In the genomic region with DNA sequence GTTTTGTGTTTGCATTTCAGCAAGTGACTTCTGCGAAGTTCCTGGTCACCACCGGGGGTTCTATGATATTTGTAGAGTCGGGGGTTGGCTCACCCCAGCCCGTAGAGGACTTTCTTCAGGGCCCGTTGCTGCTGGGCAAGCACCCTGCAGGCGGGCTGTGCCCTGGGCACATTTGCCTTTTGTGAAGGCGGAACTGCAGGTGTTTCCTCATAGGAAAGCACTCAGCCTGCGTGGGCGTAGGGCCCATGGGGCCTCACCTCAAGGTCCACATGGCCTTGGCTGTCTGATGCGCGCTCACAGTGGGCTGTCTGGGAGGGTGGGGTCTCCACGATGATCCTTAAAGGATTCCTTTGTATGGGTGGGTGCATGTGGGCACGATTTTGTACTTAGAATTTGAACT, we compare ENCODE assay signal across 10 mouse cellular contexts. TPM values are rescaled to one million over a fixed set of nuclear protein-coding genes. Genes with fewer than 3 reads are reported as not detected.
DNase-seq lines count a peak whose midpoint lies in the region; ATAC-seq and TF ChIP-seq lines count a peak whose summit lies in the region.
"Had no signal": no experiment of that assay in that cellular context is flagged by ENCODE, and none has a peak within 500 bp of the region (broad histone marks: within the 10 kb centered on the region; RNA-seq: fewer than 3 reads in every experiment).

No protein-coding gene starts in this region.

- no peak overlapping the region for H3K27ac ChIP-seq in kidney, embryonic 14.5 days (ENCODE audit: low read depth, low read length)
- 0 out of 2 replicates have a peak overlapping the region, but pooled peaks have one; percentile 70 for H3K27ac ChIP-seq in forebrain, postnatal 0 days (ENCODE audit: low read depth, low read length)
- H3K27ac ChIP-seq in liver, embryonic 15.5 days (replicated peaks) = no peak overlapping the region
- peak overlapping the region; percentile 71 for H3K27ac ChIP-seq in olfactory bulb, adult 2 months (ENCODE audit: insufficient read depth, low read depth, low read length)

- H3K9me3 ChIP-seq in kidney, embryonic 14.5 days (ENCODE audit: control insufficient read depth, low read length) = no peaks in the 10 kb centered on the region
- no peaks in the 10 kb centered on the region for H3K9me3 ChIP-seq in forebrain, postnatal 0 days (ENCODE audit: low read length)
- no peaks in the 10 kb centered on the region for H3K9me3 ChIP-seq in liver, embryonic 15.5 days (replicated peaks)

- intact Hi-C loops in left cerebral cortex, postnatal 36 days (cut with DNase I) = loop anchor here (5.0 to 10.0 kb wide), 2 partner anchors 85 to 293 kb away; no protein-coding TSS in a partner anchor

- H3K36me3 ChIP-seq in kidney, embryonic 14.5 days (ENCODE audit: control insufficient read depth, insufficient read depth, low read length) = peaks cover 9% of the 10 kb centered on the region; the same call in 1 of the 2 replicates
- no peaks in the 10 kb centered on the region for H3K36me3 ChIP-seq in forebrain, postnatal 0 days (ENCODE audit: insufficient read depth)
- peaks cover 10% of the 10 kb centered on the region for H3K36me3 ChIP-seq in liver, embryonic 15.5 days (replicated peaks)

- peak overlapping the region; percentile 46 for H3K4me3 ChIP-seq in kidney, embryonic 14.5 days (ENCODE audit: low read length)
- H3K4me3 ChIP-seq in forebrain, postnatal 0 days (ENCODE audit: low read depth, low read length) = peak overlapping the region; percentile 74
- peak overlapping the region; percentile 42 for H3K4me3 ChIP-seq in liver, embryonic 15.5 days (replicated peaks)
- H3K4me3 ChIP-seq in olfactory bulb, adult 2 months (ENCODE audit: insufficient read depth, low read depth, low read length) = peak overlapping the region; percentile 69

- no peak for TF ChIP-seq CTCF in forebrain, postnatal 0 days (IDR thresholded peaks at IDR 0.05; ENCODE audit: low read depth)
- no peak for TF ChIP-seq CTCF in olfactory bulb, adult 2 months (IDR thresholded peaks at IDR 0.05; ENCODE audit: insufficient read depth, low read depth, low read length)

- WGBS in kidney, embryonic 14.5 days = 21% methylated on average over 13 of the region's 13 CpGs
- WGBS in forebrain, postnatal 0 days = 4% methylated on average over 13 of the region's 13 CpGs
- 21% methylated on average over 13 of the region's 13 CpGs for WGBS in liver, embryonic 15.5 days (ENCODE audit: insufficient replicate concordance)
- 30% methylated on average over 13 of the region's 13 CpGs for WGBS in olfactory bulb, adult 2 months

- peaks cover 43% of the 10 kb centered on the region for H3K4me1 ChIP-seq in kidney, embryonic 14.5 days (ENCODE audit: control insufficient read depth, insufficient read depth, low read length)
- H3K4me1 ChIP-seq in forebrain, postnatal 0 days (ENCODE audit: insufficient read depth) = peaks cover 40% of the 10 kb centered on the region
- peaks cover 54% of the 10 kb centered on the region for H3K4me1 ChIP-seq in liver, embryonic 15.5 days (replicated peaks)
- peaks cover 52% of the 10 kb centered on the region for H3K4me1 ChIP-seq in olfactory bulb, adult 2 months (ENCODE audit: control insufficient read depth, insufficient read depth, low read length)

- H3K4me2 ChIP-seq in kidney, embryonic 14.5 days (replicated peaks; ENCODE audit: low read depth, low read length) = peak overlapping the region; percentile 71
- peak overlapping the region; percentile 96 for H3K4me2 ChIP-seq in forebrain, postnatal 0 days (ENCODE audit: low read depth)
- H3K4me2 ChIP-seq in liver, embryonic 15.5 days = peak overlapping the region; percentile 61

- peak overlapping the region; percentile 56; the same call in 1 of the 2 replicates for H3K9ac ChIP-seq in kidney, embryonic 14.5 days (ENCODE audit: low read depth, low read length)
- peak overlapping the region; percentile 68 for H3K9ac ChIP-seq in forebrain, postnatal 0 days
- H3K9ac ChIP-seq in liver, embryonic 15.5 days = no peak overlapping the region

- no peak for ATAC-seq in kidney, embryonic 14.5 days (ENCODE audit: low FRiP score, low TSS enrichment)
- no peak for ATAC-seq in forebrain, postnatal 0 days
- no peak for ATAC-seq in liver, embryonic 15.5 days (ENCODE audit: insufficient read depth)
- ATAC-seq: Patski had no signal

- H3K27me3 ChIP-seq in kidney, embryonic 14.5 days (ENCODE audit: control insufficient read depth, insufficient read depth, low read length) = peaks cover 52% of the 10 kb centered on the region
- H3K27me3 ChIP-seq in forebrain, postnatal 0 days (ENCODE audit: insufficient read depth, low read length) = no peaks in the 10 kb centered on the region
- H3K27me3 ChIP-seq in liver, embryonic 15.5 days = peaks cover 69% of the 10 kb centered on the region

- DNase-seq in kidney, postnatal 25 days = no peak
- DNase-seq in forebrain, postnatal 0 days = no peak
- no peak for DNase-seq in frontal cortex, postnatal 10 days (ENCODE audit: low spot score in 2 of 2)
- DNase-seq in left cerebral cortex, postnatal 36 days (ENCODE audit: low spot score in 2 of 2) = no peak
- DNase-seq in embryo, embryonic 10.5 days (ENCODE audit: low spot score) = no peak

- TF ChIP-seq POLR2A in olfactory bulb, adult 2 months (IDR thresholded peaks at IDR 0.05; ENCODE audit: insufficient read depth, low read depth, low read length) = no peak

RNA-seq across cellular contexts. Expression of a gene that starts 1.2 kb away (rescaled TPM):
- 8.1 and 15.5 TPM in 2 replicates for polyA plus RNA-seq in kidney, embryonic 14.5 days (2014; fragmentation: Nextera tagmentation; extraction: Ambion mirVana)
- total RNA-seq in forebrain, postnatal 0 days (2014; rRNA removed) = 92.2 and 100 TPM in 2 replicates
- 107 and 120 TPM in 2 replicates for polyA plus RNA-seq in forebrain, postnatal 0 days (2015; fragmentation: Nextera tagmentation; extraction: Ambion mirVana)
- 0.15 and 0.17 TPM in 2 replicates for polyA plus RNA-seq in liver, embryonic 15.5 days (2015; fragmentation: Nextera tagmentation; extraction: Ambion mirVana)
- polyA plus RNA-seq in olfactory bulb, adult 2 months (2012; ENCODE audit: insufficient read depth, insufficient read length, low replicate concordance, missing spikeins) = not detected in 2 replicates
- 10 to 100 TPM; 36.5 to 38.6 TPM for total RNA-seq in left cerebral cortex, postnatal 36 days (2021)
- total RNA-seq: liver, adult 2 months had no signal
- polyA plus RNA-seq: liver, adult 2 months; Patski had no signal

RNA-seq across cellular contexts. Expression of a gene that starts 2.0 kb away (rescaled TPM):
- 34.9 and 43.9 TPM in 2 replicates for polyA plus RNA-seq in kidney, embryonic 14.5 days (2014; fragmentation: Nextera tagmentation; extraction: Ambion mirVana)
- total RNA-seq in forebrain, postnatal 0 days (2014; rRNA removed) = 39.7 and 40.0 TPM in 2 replicates
- 20.4 and 22.6 TPM in 2 replicates for polyA plus RNA-seq in forebrain, postnatal 0 days (2015; fragmentation: Nextera tagmentation; extraction: Ambion mirVana)
- polyA plus RNA-seq in liver, embryonic 15.5 days (2015; fragmentation: Nextera tagmentation; extraction: Ambion mirVana) = 21.7 and 24.4 TPM in 2 replicates
- not detected in 2 replicates for polyA plus RNA-seq in olfactory bulb, adult 2 months (2012; ENCODE audit: insufficient read depth, insufficient read length, low replicate concordance, missing spikeins)
- 10 to 100 TPM; 35.2 to 46.6 TPM for total RNA-seq in left cerebral cortex, postnatal 36 days (2021)

RNA-seq across cellular contexts. Expression of a gene that starts 33.5 kb away (rescaled TPM):
- 0.42 and 0.47 TPM in 2 replicates for polyA plus RNA-seq in kidney, embryonic 14.5 days (2014; fragmentation: Nextera tagmentation; extraction: Ambion mirVana)
- 2.6 TPM in 1 of 2 replicates, not detected in the other for total RNA-seq in forebrain, postnatal 0 days (2014; rRNA removed)
- not detected in 2 replicates for polyA plus RNA-seq in forebrain, postnatal 0 days (2015; fragmentation: Nextera tagmentation; extraction: Ambion mirVana)
- 56.7 and 64.6 TPM in 2 replicates for polyA plus RNA-seq in liver, embryonic 15.5 days (2015; fragmentation: Nextera tagmentation; extraction: Ambion mirVana)
- not detected in 2 replicates for polyA plus RNA-seq in olfactory bulb, adult 2 months (2012; ENCODE audit: insufficient read depth, insufficient read length, low replicate concordance, missing spikeins)
- total RNA-seq in left cerebral cortex, postnatal 36 days (2021) = 1 to 10 TPM; 1.5 to 2.1 TPM

Comparison
In these comparisons a context has a peak if more than half of its experiments do, and no peak if none do; other contexts are left out.
1. H3K27ac ChIP-seq: peak in forebrain, postnatal 0 days (single experiment) and olfactory bulb, adult 2 months (single experiment); none in kidney, embryonic 14.5 days (single experiment) and liver, embryonic 15.5 days (single experiment).
2. RNA of a gene that starts 2.0 kb away (polyA plus RNA-seq): 34.9 to 43.9 TPM in kidney, embryonic 14.5 days, 20.4 to 22.6 TPM in forebrain, postnatal 0 days and 21.7 to 24.4 TPM in liver, embryonic 15.5 days; not detected in olfactory bulb, adult 2 months; every median in the first group is over 10 times any median in the second.
3. RNA of a gene that starts 33.5 kb away (polyA plus RNA-seq): 56.7 to 64.6 TPM in liver, embryonic 15.5 days; 0.42 to 0.47 TPM in kidney, embryonic 14.5 days, not detected in forebrain, postnatal 0 days and not detected in olfactory bulb, adult 2 months; every median in the first group is over 10 times any median in the second.
4. Peak in every context shown above with its lines, with median percentiles within 50 percentile points of each other: H3K4me2 ChIP-seq and H3K4me3 ChIP-seq.